Mouse (Mus musculus): ENCODE results near the gene Sdhb. TPM values are rescaled to one million over a fixed set of nuclear protein-coding genes. Genes with fewer than 3 reads are reported as not detected.
A peak's percentile ranks its signal among the peaks of the same experiment; 100 is the strongest.

Gene Sdhb
- total and polyA plus RNA-seq, 3 experiments = 1,030 to 1,344 (median 1,126) TPM

GRCm38 (mm10) chr4:141014114-141014513 is 53.1 kb downstream of the Sdhb start:
- 80% methylated on average over 8 of the region's 8 CpGs for WGBS
- H3K27me3 ChIP-seq (ENCODE audit: control insufficient read depth, insufficient read depth, low read length) = no peaks in the 10 kb centered on the region
- intact Hi-C loops (cut with DNase I) = no loop called here
- peaks cover 7% of the 10 kb centered on the region for H3K4me1 ChIP-seq (ENCODE audit: control insufficient read depth, insufficient read depth, low read length)
- H3K27ac ChIP-seq = no peak overlapping the region
- no peaks in the 10 kb centered on the region for H3K36me3 ChIP-seq (ENCODE audit: control insufficient read depth, insufficient read depth, low read length)
- no peak overlapping the region for H3K4me3 ChIP-seq
- DNase-seq = no peak
- no peak for TF ChIP-seq EP300 (IDR thresholded peaks at IDR 0.05; ENCODE audit: insufficient read depth, low read depth, low read length)
- no peak for TF ChIP-seq CTCF (IDR thresholded peaks at IDR 0.05)
- TF ChIP-seq POLR2A (IDR thresholded peaks at IDR 0.05; ENCODE audit: insufficient read depth, low read depth, low read length) = no peak
- H3K9ac ChIP-seq (ENCODE audit: low read depth, low read length) = no peak overlapping the region
- no peaks in the 10 kb centered on the region for H3K79me2 ChIP-seq (replicated peaks; ENCODE audit: control insufficient read depth, insufficient read depth, low read length)

GRCm38 (mm10) chr4:141014856-141015255 is 53.9 kb downstream of the Sdhb start:
- Histone ChIP-seq H3K4me1 (ENCODE audit: control insufficient read depth, insufficient read depth, low read length) (peaks cover 7% of the 10 kb centered on the region), H3K36me3 (ENCODE audit: control insufficient read depth, insufficient read depth, low read length) (no peaks in the 10 kb centered on the region), H3K79me2 (replicated peaks; ENCODE audit: control insufficient read depth, insufficient read depth, low read length) (no peaks in the 10 kb centered on the region), H3K9ac (ENCODE audit: low read depth, low read length) (no peak overlapping the region), H3K27me3 (ENCODE audit: control insufficient read depth, insufficient read depth, low read length) (no peaks in the 10 kb centered on the region), H3K27ac (no peak overlapping the region), H3K4me3 (no peak overlapping the region)
- no peak for DNase-seq
- 89% methylated on average over 11 of the region's 11 CpGs for WGBS
- TF ChIP-seq POLR2A (IDR thresholded peaks at IDR 0.05; ENCODE audit: insufficient read depth, low read depth, low read length) (no peak), CTCF (IDR thresholded peaks at IDR 0.05) (no peak), EP300 (IDR thresholded peaks at IDR 0.05; ENCODE audit: insufficient read depth, low read depth, low read length) (no peak)
- intact Hi-C loops (cut with DNase I) = no loop called here

- no peak overlapping the region for H3K9ac ChIP-seq (ENCODE audit: low read depth, low read length)
- H3K27me3 ChIP-seq (ENCODE audit: control insufficient read depth, insufficient read depth, low read length) = no peaks in the 10 kb centered on the region
- peak in 1 of 2 experiments; percentile 45 for DNase-seq
- no peaks in the 10 kb centered on the region for H3K79me2 ChIP-seq (replicated peaks; ENCODE audit: control insufficient read depth, insufficient read depth, low read length)
- H3K4me1 ChIP-seq (ENCODE audit: control insufficient read depth, insufficient read depth, low read length) = peaks cover 6% of the 10 kb centered on the region
- 56% methylated on average over 7 of the region's 7 CpGs for WGBS
- intact Hi-C loops (cut with DNase I) = no loop called here
- H3K4me3 ChIP-seq = no peak overlapping the region
- no peaks in the 10 kb centered on the region for H3K36me3 ChIP-seq (ENCODE audit: control insufficient read depth, insufficient read depth, low read length)
- H3K27ac ChIP-seq = no peak overlapping the region
- TF ChIP-seq POLR2A (IDR thresholded peaks at IDR 0.05; ENCODE audit: insufficient read depth, low read depth, low read length) (no peak), CTCF (IDR thresholded peaks at IDR 0.05) (no peak), EP300 (IDR thresholded peaks at IDR 0.05; ENCODE audit: insufficient read depth, low read depth, low read length) (no peak)
Measured at GRCm38 (mm10) chr4:141015356-141015755, 54.4 kb downstream of the Sdhb start.

GRCm38 (mm10) chr4:141016311-141016710 is 55.3 kb downstream of the Sdhb start:
- Histone ChIP-seq H3K4me1 (ENCODE audit: control insufficient read depth, insufficient read depth, low read length) (peaks cover 12% of the 10 kb centered on the region), H3K79me2 (replicated peaks; ENCODE audit: control insufficient read depth, insufficient read depth, low read length) (no peaks in the 10 kb centered on the region)
- intact Hi-C loops (cut with DNase I) = no loop called here

GRCm38 (mm10) chr4:141017657-141018436 is 56.8 kb downstream of the Sdhb start:
- Histone ChIP-seq H3K36me3 (ENCODE audit: control insufficient read depth, insufficient read depth, low read length) (no peaks in the 10 kb centered on the region), H3K9ac (ENCODE audit: low read depth, low read length) (no peak overlapping the region), H3K27me3 (ENCODE audit: control insufficient read depth, insufficient read depth, low read length) (no peaks in the 10 kb centered on the region), H3K4me3 (no peak overlapping the region), H3K4me1 (ENCODE audit: control insufficient read depth, insufficient read depth, low read length) (peaks cover 12% of the 10 kb centered on the region), H3K79me2 (replicated peaks; ENCODE audit: control insufficient read depth, insufficient read depth, low read length) (no peaks in the 10 kb centered on the region), H3K27ac (no peak overlapping the region)
- TF ChIP-seq CTCF (IDR thresholded peaks at IDR 0.05) = no peak
- no peak for TF ChIP-seq EP300 (IDR thresholded peaks at IDR 0.05; ENCODE audit: insufficient read depth, low read depth, low read length)
- no peak for TF ChIP-seq POLR2A (IDR thresholded peaks at IDR 0.05; ENCODE audit: insufficient read depth, low read depth, low read length)
- intact Hi-C loops (cut with DNase I) = no loop called here
- DNase-seq = no peak
- WGBS = 88% methylated on average over 29 of the region's 29 CpGs

More at GRCm38 (mm10) chr4:141016311-141016710, 55.3 kb downstream of the Sdhb start:
- DNase-seq = peak; percentile 41 to 55
- Histone ChIP-seq H3K36me3 (ENCODE audit: control insufficient read depth, insufficient read depth, low read length) (no peaks in the 10 kb centered on the region), H3K9ac (ENCODE audit: low read depth, low read length) (no peak overlapping the region), H3K27ac (no peak overlapping the region; the same call in 1 of the 2 replicates), H3K4me3 (no peak overlapping the region), H3K27me3 (ENCODE audit: control insufficient read depth, insufficient read depth, low read length) (no peaks in the 10 kb centered on the region)
- 0 out of 2 replicates have a peak, but pooled peaks have one; percentile 13 for TF ChIP-seq EP300 (IDR thresholded peaks at IDR 0.05; ENCODE audit: insufficient read depth, low read depth, low read length)
- no peak for TF ChIP-seq CTCF (IDR thresholded peaks at IDR 0.05)
- 35% methylated on average over 9 of the region's 9 CpGs for WGBS

GRCm38 (mm10) chr4:141020220-141020619 is 59.2 kb downstream of the Sdhb start:
- Histone ChIP-seq H3K79me2 (replicated peaks; ENCODE audit: control insufficient read depth, insufficient read depth, low read length) (no peaks in the 10 kb centered on the region), H3K36me3 (ENCODE audit: control insufficient read depth, insufficient read depth, low read length) (no peaks in the 10 kb centered on the region), H3K4me3 (no peak overlapping the region), H3K9ac (ENCODE audit: low read depth, low read length) (no peak overlapping the region), H3K4me1 (ENCODE audit: control insufficient read depth, insufficient read depth, low read length) (peaks cover 13% of the 10 kb centered on the region), H3K27me3 (ENCODE audit: control insufficient read depth, insufficient read depth, low read length) (no peaks in the 10 kb centered on the region), H3K27ac (no peak overlapping the region)
- intact Hi-C loops (cut with DNase I) = loop anchor here (10.0 kb wide), 1 partner anchor 295 kb away; no protein-coding TSS in a partner anchor
- DNase-seq = no peak
- TF ChIP-seq POLR2A (IDR thresholded peaks at IDR 0.05; ENCODE audit: insufficient read depth, low read depth, low read length) (no peak), CTCF (IDR thresholded peaks at IDR 0.05) (no peak)
- 95% methylated on average over 17 of the region's 17 CpGs for WGBS

All from heart, adult 2 months (tissue).